Mouse (Mus musculus) monocyte, adult 5-6 weeks (primary cell): ENCODE results near the gene Spata21. TPM values are rescaled to one million over a fixed set of nuclear protein-coding genes. Genes with fewer than 3 reads are reported as not detected.

Experiments
- ATAC-seq: fragments of 153-309, 156-312 bp; replicated peaks from 2 replicates; pipeline ENCODE4 v1.8.0; 2017; ENCODE audit warnings: mild to moderate bottlenecking; ENCODE audit not compliant: low TSS enrichment, insufficient number of reproducible peaks, severe bottlenecking, poor library complexity, low FRiP score
- total RNA-seq: library from RNA; stranded (forward); fragments of 200-1000, 200-491, 200-594 nt; gene quantifications from 3 replicates; pipeline ENCODE4 v1.2.3, GENCODE M21; 2017

The Spata21 gene
- total RNA-seq, 1 experiment from 2014 or later, result not detected

- ATAC-seq, result peak; percentile 55
These were observed 18.4 kb upstream of the Spata21 start for GRCm38 (mm10) chr4:141069731-141070130.

- no peak for ATAC-seq
These were observed 15.6 kb upstream of the Spata21 start for GRCm38 (mm10) chr4:141072502-141072901.

- no peak for ATAC-seq
These were observed 14.5 kb upstream of the Spata21 start for GRCm38 (mm10) chr4:141073661-141074060.

GRCm38 (mm10) chr4:141074109-141074508 lies 14.0 kb upstream of the Spata21 start:
- ATAC-seq, result no peak

- ATAC-seq, result peak; percentile 74
These were observed 11.2 kb upstream of the Spata21 start for GRCm38 (mm10) chr4:141076761-141077506.

- peak; percentile 90 for ATAC-seq
These were observed 10.2 kb upstream of the Spata21 start, which contains the start of gene Necap2 for GRCm38 (mm10) chr4:141077681-141078509. TSS of gene Necap2 (minus strand) at chr4:141078357.

GRCm38 (mm10) chr4:141078510-141079137 lies 9.5 kb upstream of the Spata21 start:
- ATAC-seq, result no peak

- no peak for ATAC-seq
These were observed 1.3 kb upstream of the Spata21 start for GRCm38 (mm10) chr4:141086862-141087261.

- no peak for ATAC-seq
These were observed 581 bp downstream of the Spata21 start for GRCm38 (mm10) chr4:141088714-141089113.

GRCm38 (mm10) chr4:141095016-141095415 lies 6.9 kb downstream of the Spata21 start:
- ATAC-seq, result no peak

- ATAC-seq, result no peak
These were observed 8.6 kb downstream of the Spata21 start for GRCm38 (mm10) chr4:141096710-141097109.

- ATAC-seq, result 0 out of 2 replicates have a peak, but pooled peaks have one; percentile 25
These were observed 10.8 kb downstream of the Spata21 start for GRCm38 (mm10) chr4:141098935-141099334.

GRCm38 (mm10) chr4:141099956-141100355 lies 11.8 kb downstream of the Spata21 start:
- ATAC-seq, result no peak

GRCm38 (mm10) chr4:141101291-141101690 lies 13.2 kb downstream of the Spata21 start:
- no peak for ATAC-seq

- ATAC-seq, result no peak
These were observed 13.7 kb downstream of the Spata21 start for GRCm38 (mm10) chr4:141101855-141102254.

- no peak for ATAC-seq
These were observed 18.5 kb downstream of the Spata21 start for GRCm38 (mm10) chr4:141106526-141107183.

- ATAC-seq, result no peak
These were observed 20.1 kb downstream of the Spata21 start for GRCm38 (mm10) chr4:141108196-141108732.

- ATAC-seq, result no peak
These were observed 25.7 kb downstream of the Spata21 start for GRCm38 (mm10) chr4:141113831-141114230.
